Mouse (Mus musculus) megakaryocyte, embryonic 14.5 days (primary cell): ENCODE data around the gene C1s2.

Source experiments
- FLI1 ChIP-seq: IDR thresholded peaks from 2 replicates; pipeline ENCODE4 v1.6.1; 2012; ENCODE audit warnings: low read length, inconsistent platforms, mixed read lengths
- GATA1 ChIP-seq: IDR thresholded peaks from 3 replicates; pipeline ENCODE4 v1.6.1; 2012; ENCODE audit warnings: mixed read lengths, low read length, inconsistent platforms, borderline replicate concordance

DNA sequence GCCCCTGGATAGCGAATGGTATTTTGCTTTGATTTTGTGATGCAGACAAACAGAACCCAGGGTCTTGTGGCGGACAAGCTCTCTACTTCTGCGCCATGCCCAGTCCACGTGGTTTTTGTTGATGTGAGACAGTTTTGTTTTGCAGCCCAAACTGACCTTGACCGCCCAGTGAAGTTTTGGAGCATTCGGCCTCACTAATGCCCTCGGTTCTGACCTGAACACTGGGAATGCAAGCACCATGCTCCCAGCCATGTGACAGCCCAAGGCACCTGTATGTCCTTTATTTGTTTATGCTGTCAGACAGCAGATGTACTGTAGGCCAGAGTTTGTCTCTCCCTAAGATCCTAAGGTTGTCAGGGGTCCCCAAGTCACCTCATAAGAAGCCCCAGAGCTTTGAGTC, 38.7 kb upstream of the C1s2 start:
- TF ChIP-seq FLI1 (no peak), GATA1 (no peak)
